Mouse (Mus musculus) liver, embryonic 14 days (tissue): ENCODE measurements around the gene Sh3glb1. TPM values are rescaled to one million over a fixed set of nuclear protein-coding genes. Genes with fewer than 3 reads are reported as not detected.

Experiments
- polyA plus RNA-seq: library from polyadenylated mRNA; depleted of rRNA; stranded (reverse); fragments of >200 nt; gene quantifications from 2 replicates; pipeline ENCODE4 v1.2.3, GENCODE M21; 2012; rRNA removed

The Sh3glb1 gene
- polyA plus RNA-seq, result 8.7 and 14.3 TPM in 2 replicates

GRCm38 (mm10) chr3:144719901-144720747 is at the start of gene Sh3glb1:
Gene Sh3glb1 (minus strand): TSS chr3:144720335.

GRCm38 (mm10) chr3:144760592-144761309 is 40.6 kb upstream of the Sh3glb1 start, which contains the start of gene Clca3a1:
Gene Clca3a1 (minus strand): TSS chr3:144760977.

Other genes starting within 250 kb of the Sh3glb1 start
- gene Hs2st1, start 150.2 kb downstream of the Sh3glb1 start, polyA plus RNA-seq, result 2.7 and 3.0 TPM in 2 replicates
- gene Selenof, start 150.0 kb downstream of the Sh3glb1 start, polyA plus RNA-seq, result 144 and 174 TPM in 2 replicates
- 5.5 and 6.9 TPM in 2 replicates for gene Clca3a1, start 40.6 kb upstream of the Sh3glb1 start, polyA plus RNA-seq
- gene Clca3a2, start 99.2 kb upstream of the Sh3glb1 start, polyA plus RNA-seq, result not detected in 2 replicates
- not detected in 2 replicates for gene Clca3b, start 129.0 kb upstream of the Sh3glb1 start, polyA plus RNA-seq
- gene Clca4b, start 212.2 kb upstream of the Sh3glb1 start, polyA plus RNA-seq, result not detected in 2 replicates